Mouse (Mus musculus): ENCODE results near the gene Ppp1r27. TPM values are rescaled to one million over a fixed set of nuclear protein-coding genes. Genes with fewer than 3 reads are reported as not detected.

Gene Ppp1r27
- total and polyA plus RNA-seq, 2 experiments = 0.28 TPM; not detected in 1

DNA sequence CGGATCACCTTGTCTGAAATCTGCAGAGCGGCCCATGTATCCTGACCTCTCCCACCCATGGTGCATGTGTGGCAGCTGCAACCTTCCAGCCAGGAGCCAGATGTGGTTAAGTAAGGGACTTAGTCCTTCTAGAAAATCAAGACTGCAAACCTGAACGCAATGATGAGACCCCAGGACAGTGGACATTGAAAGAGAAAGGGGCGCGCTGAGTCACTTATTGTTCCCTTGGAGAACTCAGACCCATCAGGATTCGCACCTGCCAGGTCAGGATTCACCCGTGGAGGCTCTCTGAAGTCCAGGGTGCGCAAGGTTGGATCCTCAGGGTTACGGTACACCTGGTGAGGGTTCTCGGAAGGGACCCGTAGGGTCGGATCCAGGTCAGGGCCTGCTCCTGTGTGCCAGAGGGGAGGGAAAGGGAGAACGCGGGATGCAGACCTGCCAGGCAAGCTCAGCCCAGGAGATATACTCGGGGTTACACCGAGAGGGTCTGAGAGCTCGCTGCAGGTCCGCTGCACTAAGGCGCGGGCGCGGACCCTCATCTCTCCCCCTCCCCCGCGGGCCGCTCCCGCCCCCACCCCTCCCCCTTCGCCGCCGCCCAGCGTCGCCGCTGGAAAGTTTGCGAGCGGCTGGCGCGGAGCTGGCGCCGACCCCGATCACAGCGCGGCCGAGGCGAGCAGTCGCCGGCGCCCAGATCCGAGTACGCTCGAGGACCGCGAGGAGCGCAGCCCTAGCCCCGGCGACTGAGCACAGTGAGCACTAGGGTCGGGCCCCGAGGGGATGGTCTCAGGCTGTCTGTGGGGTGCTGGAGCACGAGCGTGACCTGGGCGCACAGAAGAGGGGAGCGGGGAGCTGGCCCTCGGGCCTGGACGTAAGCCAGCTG lies 20.6 kb downstream of the Ppp1r27 start, which contains the start of gene Gcgr:
Gene Gcgr, plus strand, starts transcription at position 615 of the 880 bp plus-strand sequence.
- Histone ChIP-seq H3K27ac (replicated peaks; ENCODE audit: insufficient read depth, low read depth, low read length) (peak within 1 kb of the TSS; percentile 99), H3K36me3 (ENCODE audit: control insufficient read depth, insufficient read depth, low read length) (peaks cover 2% of the 10 kb centered on the region; the same call in 1 of the 2 replicates), H3K4me3 (ENCODE audit: insufficient read depth, low read depth, low read length) (peak within 1 kb of the TSS; percentile 94), H3K4me1 (ENCODE audit: control insufficient read depth, insufficient read depth, low read length) (peaks cover 33% of the 10 kb centered on the region), H3K79me2 (ENCODE audit: control insufficient read depth, insufficient read depth, low read length) (peaks cover 23% of the 10 kb centered on the region; the same call in 1 of the 2 replicates), H3K27me3 (ENCODE audit: control insufficient read depth, insufficient read depth, low read length) (no peaks in the 10 kb centered on the region), H3K9ac (ENCODE audit: low read depth, low read length) (peak within 1 kb of the TSS; percentile 98)
- peak; percentile 71 for DNase-seq (ENCODE audit: extremely low read depth, low read depth, low spot score)
- no peak for TF ChIP-seq CTCF (IDR thresholded peaks at IDR 0.05; ENCODE audit: low read depth, low read length)
- 0 out of 2 replicates have a peak, but pooled peaks have one; percentile 15 for TF ChIP-seq POLR2A (IDR thresholded peaks at IDR 0.05; ENCODE audit: extremely low read depth, insufficient read depth, low read length)
- WGBS = 6% methylated on average over 59 of the region's 62 CpGs

DNA sequence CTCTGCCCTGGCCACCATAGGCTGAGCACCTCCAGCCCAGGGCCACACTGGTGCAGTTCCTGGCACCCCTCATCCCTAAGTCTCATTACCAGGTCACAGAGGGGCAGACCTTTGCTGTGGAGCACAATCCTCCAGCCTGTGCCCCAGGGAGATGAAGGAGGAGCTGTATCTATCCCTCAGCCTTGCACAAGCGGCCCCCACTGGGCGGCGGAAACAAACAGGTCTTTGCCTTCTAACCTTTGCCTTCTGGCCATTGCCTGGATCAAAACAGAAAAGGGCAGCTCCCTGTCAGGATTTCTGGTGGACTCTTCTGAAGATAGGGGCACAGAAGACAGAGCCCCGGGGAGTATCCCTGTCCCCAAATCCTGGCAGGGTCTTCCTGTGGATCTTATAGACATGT lies 22.0 kb downstream of the Ppp1r27 start:
- 9% methylated on average over 4 of the region's 4 CpGs for WGBS
- Histone ChIP-seq H3K4me3 (ENCODE audit: insufficient read depth, low read depth, low read length) (peak overlapping the region; percentile 94), H3K27ac (replicated peaks; ENCODE audit: insufficient read depth, low read depth, low read length) (peak overlapping the region; percentile 99), H3K27me3 (ENCODE audit: control insufficient read depth, insufficient read depth, low read length) (no peaks in the 10 kb centered on the region), H3K36me3 (ENCODE audit: control insufficient read depth, insufficient read depth, low read length) (no peaks in the 10 kb centered on the region), H3K4me1 (ENCODE audit: control insufficient read depth, insufficient read depth, low read length) (peaks cover 33% of the 10 kb centered on the region), H3K9ac (ENCODE audit: low read depth, low read length) (peak overlapping the region; percentile 98), H3K79me2 (ENCODE audit: control insufficient read depth, insufficient read depth, low read length) (peaks cover 18% of the 10 kb centered on the region; the same call in 1 of the 2 replicates)
- DNase-seq (ENCODE audit: extremely low read depth, low read depth, low spot score) = peak; percentile 89
- peak; percentile 27; the same call in 1 of the 2 replicates for TF ChIP-seq POLR2A (IDR thresholded peaks at IDR 0.05; ENCODE audit: extremely low read depth, insufficient read depth, low read length)
- no peak for TF ChIP-seq CTCF (IDR thresholded peaks at IDR 0.05; ENCODE audit: low read depth, low read length)

DNA sequence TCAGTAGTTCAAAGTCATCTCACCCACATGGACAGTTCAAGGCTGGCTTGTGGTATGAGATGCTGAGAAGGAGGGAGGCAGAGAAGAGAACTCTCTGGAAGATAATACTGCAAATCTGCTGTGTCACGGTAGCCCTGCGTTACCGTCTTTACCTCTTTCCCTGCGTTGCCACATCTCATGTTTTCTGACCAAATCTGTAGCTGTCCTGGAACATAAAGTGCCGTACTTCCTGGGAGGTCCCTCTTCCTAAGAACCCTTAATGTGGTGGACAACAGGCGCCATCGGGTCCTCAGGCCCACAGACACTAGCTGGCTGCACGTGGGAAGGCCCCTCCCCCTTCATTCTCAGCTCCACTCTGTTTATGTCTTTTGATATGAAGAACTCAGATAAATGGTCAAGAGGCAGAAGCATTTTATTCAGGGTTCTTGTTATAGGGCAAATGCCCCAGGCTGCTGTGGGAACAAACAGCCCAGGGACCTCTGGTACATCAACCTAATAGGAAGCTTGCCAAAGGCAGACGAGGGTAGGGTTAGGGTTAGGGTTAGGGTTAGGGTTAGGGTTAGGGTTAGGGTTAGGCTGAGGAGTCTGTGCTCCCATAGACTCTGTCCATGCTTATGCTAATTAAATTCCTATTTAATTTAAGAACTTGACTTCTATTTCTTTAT lies 23.1 kb downstream of the Ppp1r27 start:
- TF ChIP-seq POLR2A (IDR thresholded peaks at IDR 0.05; ENCODE audit: extremely low read depth, insufficient read depth, low read length) = no peak
- TF ChIP-seq CTCF (IDR thresholded peaks at IDR 0.05; ENCODE audit: low read depth, low read length) = no peak
- H3K4me1 ChIP-seq (ENCODE audit: control insufficient read depth, insufficient read depth, low read length) = peaks cover 31% of the 10 kb centered on the region
- no peaks in the 10 kb centered on the region for H3K27me3 ChIP-seq (ENCODE audit: control insufficient read depth, insufficient read depth, low read length)
- peak; percentile 80 for DNase-seq (ENCODE audit: extremely low read depth, low read depth, low spot score)
- H3K4me3 ChIP-seq (ENCODE audit: insufficient read depth, low read depth, low read length) = no peak overlapping the region
- peak overlapping the region; percentile 89 for H3K27ac ChIP-seq (replicated peaks; ENCODE audit: insufficient read depth, low read depth, low read length)
- WGBS = 41% methylated on average over 9 of the region's 9 CpGs
- H3K79me2 ChIP-seq (ENCODE audit: control insufficient read depth, insufficient read depth, low read length) = peaks cover 22% of the 10 kb centered on the region; the same call in 1 of the 2 replicates
- peak overlapping the region; percentile 34 for H3K9ac ChIP-seq (ENCODE audit: low read depth, low read length)
- no peaks in the 10 kb centered on the region for H3K36me3 ChIP-seq (ENCODE audit: control insufficient read depth, insufficient read depth, low read length)

DNA sequence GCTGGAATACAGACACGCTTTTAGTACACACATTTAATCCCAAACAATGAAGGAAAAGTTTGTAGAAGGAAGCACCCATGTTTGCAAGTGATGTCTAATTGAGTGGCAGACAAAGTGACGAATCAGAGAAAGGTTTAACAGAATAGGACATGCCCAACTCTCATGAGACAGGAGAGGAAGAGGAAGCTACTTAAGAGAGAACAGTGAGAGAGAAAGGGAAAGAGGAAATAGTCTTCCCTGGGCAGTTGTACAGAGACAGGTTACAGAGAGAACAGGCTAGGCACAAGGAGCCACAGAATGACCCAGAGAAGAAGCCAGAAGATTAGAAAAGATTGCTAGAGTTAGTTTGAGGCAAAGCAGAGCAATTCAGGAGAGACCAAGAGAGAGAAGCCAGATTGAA lies 25.0 kb downstream of the Ppp1r27 start:
- H3K27me3 ChIP-seq (ENCODE audit: control insufficient read depth, insufficient read depth, low read length) = no peaks in the 10 kb centered on the region
- H3K9ac ChIP-seq (ENCODE audit: low read depth, low read length) = no peak overlapping the region
- H3K4me3 ChIP-seq (ENCODE audit: insufficient read depth, low read depth, low read length) = no peak overlapping the region
- H3K4me1 ChIP-seq (ENCODE audit: control insufficient read depth, insufficient read depth, low read length) = peaks cover 31% of the 10 kb centered on the region
- WGBS = 87% methylated on average over 2 of the region's 2 CpGs
- TF ChIP-seq POLR2A (IDR thresholded peaks at IDR 0.05; ENCODE audit: extremely low read depth, insufficient read depth, low read length) (no peak), CTCF (IDR thresholded peaks at IDR 0.05; ENCODE audit: low read depth, low read length) (no peak)
- no peak for DNase-seq (ENCODE audit: extremely low read depth, low read depth, low spot score)
- H3K36me3 ChIP-seq (ENCODE audit: control insufficient read depth, insufficient read depth, low read length) = no peaks in the 10 kb centered on the region
- peaks cover 14% of the 10 kb centered on the region; the same call in 1 of the 2 replicates for H3K79me2 ChIP-seq (ENCODE audit: control insufficient read depth, insufficient read depth, low read length)
- H3K27ac ChIP-seq (replicated peaks; ENCODE audit: insufficient read depth, low read depth, low read length) = peak overlapping the region; percentile 40

DNA sequence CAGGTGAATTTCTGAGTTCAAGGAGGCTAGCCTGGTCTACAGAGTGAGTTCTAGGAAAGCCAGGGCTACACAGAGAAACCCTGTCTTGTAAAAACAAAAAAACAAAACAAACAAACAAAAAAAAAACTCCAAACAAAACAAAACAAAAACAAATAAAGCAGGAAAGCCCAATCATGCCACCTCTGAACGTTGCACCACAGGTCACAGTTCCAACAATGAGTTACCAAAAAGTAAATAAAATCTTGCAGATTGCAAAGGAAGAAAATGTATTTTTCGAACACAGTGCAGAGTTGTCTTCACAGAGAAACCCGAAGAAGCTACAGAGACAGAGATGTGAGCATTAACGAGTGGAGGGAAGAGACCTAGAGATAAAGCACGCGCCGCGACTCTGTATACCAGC lies 28.4 kb downstream of the Ppp1r27 start:
- TF ChIP-seq POLR2A (IDR thresholded peaks at IDR 0.05; ENCODE audit: extremely low read depth, insufficient read depth, low read length) (no peak), CTCF (IDR thresholded peaks at IDR 0.05; ENCODE audit: low read depth, low read length) (no peak)

More for the DNA sequence above, 28.4 kb downstream of the Ppp1r27 start:
- H3K4me3 ChIP-seq (ENCODE audit: insufficient read depth, low read depth, low read length) = peak overlapping the region; percentile 51
- no peaks in the 10 kb centered on the region for H3K27me3 ChIP-seq (ENCODE audit: control insufficient read depth, insufficient read depth, low read length)
- H3K9ac ChIP-seq (ENCODE audit: low read depth, low read length) = peak overlapping the region; percentile 69
- peak overlapping the region; percentile 99 for H3K27ac ChIP-seq (replicated peaks; ENCODE audit: insufficient read depth, low read depth, low read length)
- H3K4me1 ChIP-seq (ENCODE audit: control insufficient read depth, insufficient read depth, low read length) = peaks cover 27% of the 10 kb centered on the region
- no peaks in the 10 kb centered on the region for H3K36me3 ChIP-seq (ENCODE audit: control insufficient read depth, insufficient read depth, low read length)
- 54% methylated on average over 8 of the region's 8 CpGs for WGBS
- peaks cover 9% of the 10 kb centered on the region; the same call in 1 of the 2 replicates for H3K79me2 ChIP-seq (ENCODE audit: control insufficient read depth, insufficient read depth, low read length)
- peak; percentile 94 for DNase-seq (ENCODE audit: extremely low read depth, low read depth, low spot score)
